Mouse (Mus musculus): Measurements from ENCODE around the gene M6pr.

- TF ChIP-seq CTCF (IDR thresholded peaks at IDR 0.05; ENCODE audit: low read depth, low read length), result no peak
- no peak for TF ChIP-seq POLR2AphosphoS5 (IDR thresholded peaks at IDR 0.05; ENCODE audit: insufficient replicate concordance, low read depth, low read length)
- no peak for TF ChIP-seq GATA1 (IDR thresholded peaks at IDR 0.05; ENCODE audit: borderline replicate concordance, low read length)
- no peak for TF ChIP-seq TAL1 (conservative IDR thresholded peaks at IDR 0.05; ENCODE audit: low read depth, low read length)
Measured at GRCm38 (mm10) chr6:122309446-122309960, 983 bp downstream of the M6pr start.

Data from G1E (cell line).